Mouse (Mus musculus) testis, adult 2 months (tissue): Measurements from ENCODE around the gene Gm11639.

Experiments
- CTCF ChIP-seq: fragments of 200-500 bp; IDR thresholded peaks from 2 replicates; pipeline ENCODE4 v1.5.1; 2012; ENCODE audit warnings: low read depth, mild to moderate bottlenecking, inconsistent platforms, low read length, moderate library complexity; ENCODE audit not compliant: control insufficient read depth, insufficient read depth, insufficient replicate concordance
- POLR2A ChIP-seq: fragments of 200-500 bp; IDR thresholded peaks from 2 replicates; pipeline ENCODE4 v1.6.1; 2012; ENCODE audit warnings: low read depth, mild to moderate bottlenecking, inconsistent platforms, low read length, moderate library complexity; ENCODE audit not compliant: control insufficient read depth

DNA sequence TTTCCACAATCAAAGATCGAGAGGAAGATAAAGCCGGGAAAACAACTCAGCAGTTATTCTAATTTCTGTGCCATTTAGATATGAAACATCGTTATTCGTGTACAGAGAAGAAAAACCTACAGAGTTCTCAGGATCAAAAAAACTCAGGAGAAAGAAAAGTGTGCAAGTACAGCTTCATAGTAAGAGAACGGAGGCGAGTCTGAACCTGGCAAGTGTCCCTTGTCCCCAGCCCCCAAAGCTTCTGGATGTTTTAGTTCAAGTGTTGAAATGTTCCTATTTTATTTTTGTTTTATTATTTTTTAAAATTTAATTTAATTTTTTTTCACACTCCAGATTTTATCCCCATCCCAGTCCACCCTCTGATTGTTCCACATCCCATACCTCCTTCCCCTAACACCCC is 7.7 kb downstream of the Gm11639 start:
- no peak for TF ChIP-seq CTCF
- TF ChIP-seq POLR2A: no peak
